Mouse (Mus musculus): ENCODE measurements around the gene 1700013G24Rik. TPM values are rescaled to one million over a fixed set of nuclear protein-coding genes. Genes with fewer than 3 reads are reported as not detected.

Gene 1700013G24Rik
- polyA plus RNA-seq, 1 experiment from 2014 or later = not detected

DNA sequence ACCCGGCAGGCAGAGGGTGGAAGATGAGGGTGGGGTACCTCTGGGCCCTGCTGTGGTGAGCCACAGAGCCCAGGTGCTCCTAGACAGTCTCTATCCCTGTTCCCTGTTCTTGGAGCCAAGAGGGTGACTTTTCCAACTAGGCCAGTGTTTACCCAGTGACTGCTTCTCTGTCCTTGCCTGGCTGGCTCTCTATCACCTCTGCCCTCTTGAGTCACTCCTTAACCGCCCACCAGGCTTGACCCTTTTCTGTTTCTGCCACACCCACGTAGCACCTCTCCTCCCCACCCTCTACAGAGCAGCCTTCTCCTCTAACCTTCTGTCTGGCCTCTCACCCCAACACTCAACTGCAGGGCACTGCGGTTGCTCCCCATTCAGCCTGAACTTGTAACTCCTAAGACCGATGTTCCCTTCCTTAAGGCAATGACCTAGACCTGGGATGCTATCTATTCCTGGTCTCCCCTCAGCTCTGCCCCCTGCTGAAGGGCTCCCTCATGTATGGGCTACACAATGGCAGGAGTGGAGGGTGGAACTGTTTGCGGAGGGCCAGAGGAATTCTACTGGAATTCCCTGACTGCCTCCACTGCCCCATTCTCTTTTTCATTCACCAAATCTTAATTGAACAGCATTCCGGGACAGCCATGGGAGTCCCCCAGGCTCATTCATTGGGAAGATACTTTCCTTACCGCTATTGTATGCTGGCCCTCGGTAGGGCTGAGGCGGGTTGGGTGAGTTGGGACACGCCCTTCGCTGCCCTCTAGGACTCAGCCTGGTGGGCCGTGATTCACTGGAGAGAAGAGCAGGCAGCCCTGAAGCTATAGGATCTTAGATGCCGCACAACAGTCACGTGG, 17.0 kb downstream of the 1700013G24Rik start:
- no peaks in the 10 kb centered on the region for H3K9me3 ChIP-seq (replicated peaks)
- ATAC-seq (replicated peaks; ENCODE audit: insufficient number of reproducible peaks, insufficient read depth, low FRiP score, low read depth) = no peak
- peak overlapping the region; percentile 91 for H3K27ac ChIP-seq
- peak overlapping the region; percentile 90 for H3K9ac ChIP-seq
- no peaks in the 10 kb centered on the region for H3K27me3 ChIP-seq
- H3K4me3 ChIP-seq = peak overlapping the region; percentile 79
- H3K4me1 ChIP-seq (replicated peaks) = peaks cover 81% of the 10 kb centered on the region
- H3K4me2 ChIP-seq = peak overlapping the region; percentile 89
- 28% methylated on average over 15 of the region's 15 CpGs for WGBS
- H3K36me3 ChIP-seq = no peaks in the 10 kb centered on the region

- peak overlapping the region; percentile 91 for H3K27ac ChIP-seq
- H3K4me2 ChIP-seq = peak overlapping the region; percentile 89
- H3K9ac ChIP-seq = peak overlapping the region; percentile 90
- peaks cover 82% of the 10 kb centered on the region for H3K4me1 ChIP-seq (replicated peaks)
- H3K36me3 ChIP-seq = no peaks in the 10 kb centered on the region
- 38% methylated on average over 9 of the region's 9 CpGs for WGBS
- peak overlapping the region; percentile 79 for H3K4me3 ChIP-seq
- no peaks in the 10 kb centered on the region for H3K27me3 ChIP-seq
- ATAC-seq (replicated peaks; ENCODE audit: insufficient number of reproducible peaks, insufficient read depth, low FRiP score, low read depth) = no peak
- H3K9me3 ChIP-seq (replicated peaks) = no peaks in the 10 kb centered on the region
Observed at GRCm38 (mm10) chr4:137470701-137471317, 17.7 kb downstream of the 1700013G24Rik start.

DNA sequence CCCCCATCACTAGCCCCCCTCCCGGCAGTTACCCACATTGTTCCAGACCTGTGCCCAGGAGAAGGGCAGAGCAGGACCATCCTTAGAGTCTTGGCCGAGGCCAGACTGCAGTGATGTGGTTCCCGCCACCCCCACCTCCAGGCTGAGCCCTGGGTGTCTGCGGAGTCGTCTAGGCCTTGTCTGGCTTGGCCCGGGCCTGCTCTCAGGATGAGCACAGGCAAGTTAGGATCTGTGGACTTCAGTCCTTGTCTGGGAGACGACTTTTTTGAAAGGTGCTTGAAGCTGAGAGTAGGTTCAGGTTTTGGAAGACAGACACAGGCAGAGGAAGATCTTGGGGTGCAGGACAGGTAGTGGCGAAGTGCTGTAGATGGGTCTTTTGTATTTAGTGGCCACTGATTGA, 18.2 kb downstream of the 1700013G24Rik start:
- Histone ChIP-seq H3K27me3 (no peaks in the 10 kb centered on the region), H3K27ac (peak overlapping the region; percentile 91)
- 28% methylated on average over 8 of the region's 8 CpGs for WGBS

GRCm38 (mm10) chr4:137473240-137473639, 20.2 kb downstream of the 1700013G24Rik start:
- Histone ChIP-seq H3K9ac (peak overlapping the region; percentile 20; the same call in 1 of the 2 replicates), H3K9me3 (replicated peaks) (no peaks in the 10 kb centered on the region), H3K4me2 (peak overlapping the region; percentile 89)

More for the DNA sequence above, 18.2 kb downstream of the 1700013G24Rik start:
- no peaks in the 10 kb centered on the region for H3K9me3 ChIP-seq (replicated peaks)
- peak overlapping the region; percentile 89 for H3K4me2 ChIP-seq
- peak overlapping the region; percentile 79 for H3K4me3 ChIP-seq
- H3K9ac ChIP-seq = peak overlapping the region; percentile 90
- peaks cover 87% of the 10 kb centered on the region for H3K4me1 ChIP-seq (replicated peaks)
- ATAC-seq (replicated peaks; ENCODE audit: insufficient number of reproducible peaks, insufficient read depth, low FRiP score, low read depth) = no peak
- no peaks in the 10 kb centered on the region for H3K36me3 ChIP-seq

DNA sequence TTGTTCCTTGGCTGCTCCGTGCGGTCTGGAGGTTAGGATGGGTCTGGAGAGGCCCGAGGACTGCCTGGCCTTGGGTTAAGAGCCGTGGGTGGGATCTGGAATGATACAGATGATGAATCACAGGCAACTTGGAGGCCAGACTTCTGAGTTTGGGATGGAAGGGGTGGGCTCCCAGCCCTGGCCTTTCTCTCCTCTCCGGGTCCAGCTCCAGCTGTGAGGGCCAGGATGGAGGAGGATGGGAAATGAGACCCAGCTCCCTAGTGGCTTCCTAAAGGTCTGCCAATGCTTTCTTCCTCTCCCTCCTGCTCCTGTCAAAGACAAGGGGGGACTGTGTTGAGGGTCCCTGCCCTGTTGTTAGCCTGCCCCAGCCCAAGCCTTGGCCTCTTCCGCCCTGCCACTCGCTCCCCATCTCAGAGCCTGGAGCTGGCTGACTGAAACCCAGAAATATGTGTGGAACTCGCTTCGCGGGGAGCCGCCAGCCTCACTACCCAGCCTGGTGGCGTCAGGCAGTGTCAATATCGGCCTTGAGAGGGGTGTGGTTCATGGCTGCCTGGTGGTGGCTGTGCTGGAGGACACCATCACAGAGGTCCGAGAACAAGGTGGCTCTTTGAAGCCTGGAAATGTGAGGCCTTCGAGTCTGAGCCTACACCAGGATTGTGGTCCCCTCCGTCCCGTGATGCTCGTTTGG, 20.8 kb downstream of the 1700013G24Rik start:
- peak overlapping the region; percentile 87 for H3K27ac ChIP-seq
- ATAC-seq (replicated peaks; ENCODE audit: insufficient number of reproducible peaks, insufficient read depth, low FRiP score, low read depth) = no peak
- H3K4me1 ChIP-seq (replicated peaks) = peaks cover 93% of the 10 kb centered on the region
- H3K4me2 ChIP-seq = peak overlapping the region; percentile 89
- peak overlapping the region; percentile 20 for H3K9ac ChIP-seq
- H3K4me3 ChIP-seq = peak overlapping the region; percentile 22
- H3K27me3 ChIP-seq = no peaks in the 10 kb centered on the region
- no peaks in the 10 kb centered on the region for H3K9me3 ChIP-seq (replicated peaks)
- WGBS = 24% methylated on average over 18 of the region's 18 CpGs
- no peaks in the 10 kb centered on the region for H3K36me3 ChIP-seq

More at GRCm38 (mm10) chr4:137473240-137473639, 20.2 kb downstream of the 1700013G24Rik start:
- 66% methylated on average over 8 of the region's 8 CpGs for WGBS
- peak overlapping the region; percentile 87 for H3K27ac ChIP-seq
- H3K4me3 ChIP-seq = peak overlapping the region; percentile 22; the same call in 1 of the 2 replicates
- H3K27me3 ChIP-seq = no peaks in the 10 kb centered on the region
- H3K4me1 ChIP-seq (replicated peaks) = peaks cover 89% of the 10 kb centered on the region
- H3K36me3 ChIP-seq = no peaks in the 10 kb centered on the region
- ATAC-seq (replicated peaks; ENCODE audit: insufficient number of reproducible peaks, insufficient read depth, low FRiP score, low read depth) = no peak

DNA sequence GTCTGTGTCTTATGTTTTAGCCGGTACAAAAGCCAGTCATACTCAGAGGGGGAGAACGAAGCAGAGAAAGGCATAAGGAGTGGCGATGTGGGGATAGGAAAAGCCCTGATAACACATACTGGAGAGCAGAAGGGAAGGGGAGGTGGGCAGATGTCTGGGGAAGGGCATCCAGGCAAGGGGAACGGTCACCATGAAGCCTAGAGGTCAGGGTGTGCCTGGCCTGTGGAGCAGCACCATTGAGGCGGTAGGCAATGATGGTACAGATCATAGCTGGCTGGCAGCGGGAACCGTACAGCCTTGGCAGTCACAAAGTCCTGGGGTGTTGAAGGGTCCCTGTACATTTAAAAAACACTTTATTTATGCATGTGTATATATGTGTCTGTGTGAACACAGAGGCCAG, 21.6 kb downstream of the 1700013G24Rik start:
- Histone ChIP-seq H3K9me3 (replicated peaks) (no peaks in the 10 kb centered on the region), H3K4me2 (peak overlapping the region; percentile 89), H3K27me3 (no peaks in the 10 kb centered on the region), H3K4me3 (no peak overlapping the region; the same call in 1 of the 2 replicates), H3K4me1 (replicated peaks) (peaks cover 98% of the 10 kb centered on the region), H3K36me3 (no peaks in the 10 kb centered on the region), H3K27ac (peak overlapping the region; percentile 87), H3K9ac (0 out of 2 replicates have a peak overlapping the region, but pooled peaks have one; percentile 20)
- ATAC-seq (replicated peaks; ENCODE audit: insufficient number of reproducible peaks, insufficient read depth, low FRiP score, low read depth) = no peak
- WGBS = 68% methylated on average over 7 of the region's 7 CpGs

- Histone ChIP-seq H3K27me3 (no peaks in the 10 kb centered on the region), H3K4me1 (replicated peaks) (peaks cover 98% of the 10 kb centered on the region), H3K4me3 (no peak overlapping the region), H3K27ac (peak overlapping the region; percentile 87), H3K9ac (0 out of 2 replicates have a peak overlapping the region, but pooled peaks have one; percentile 4), H3K4me2 (peak overlapping the region; percentile 89), H3K36me3 (no peaks in the 10 kb centered on the region), H3K9me3 (replicated peaks) (no peaks in the 10 kb centered on the region)
- 56% methylated on average over 13 of the region's 13 CpGs for WGBS
- no peak for ATAC-seq (replicated peaks; ENCODE audit: insufficient number of reproducible peaks, insufficient read depth, low FRiP score, low read depth)
Observed at GRCm38 (mm10) chr4:137475271-137476050, 22.4 kb downstream of the 1700013G24Rik start.

- peak overlapping the region; percentile 87 for H3K27ac ChIP-seq
- peak; percentile 41 for ATAC-seq (replicated peaks; ENCODE audit: insufficient number of reproducible peaks, insufficient read depth, low FRiP score, low read depth)
- peak overlapping the region; percentile 28 for H3K4me3 ChIP-seq
- 20% methylated on average over 10 of the region's 10 CpGs for WGBS
- peak overlapping the region; percentile 39 for H3K9ac ChIP-seq
- no peaks in the 10 kb centered on the region for H3K36me3 ChIP-seq
- H3K9me3 ChIP-seq (replicated peaks) = no peaks in the 10 kb centered on the region
- no peaks in the 10 kb centered on the region for H3K27me3 ChIP-seq
- peak overlapping the region; percentile 89 for H3K4me2 ChIP-seq
- peaks cover 98% of the 10 kb centered on the region for H3K4me1 ChIP-seq (replicated peaks)
Observed at GRCm38 (mm10) chr4:137476065-137476760, 23.1 kb downstream of the 1700013G24Rik start.

- Histone ChIP-seq H3K36me3 (no peaks in the 10 kb centered on the region), H3K27me3 (no peaks in the 10 kb centered on the region), H3K9me3 (replicated peaks) (no peaks in the 10 kb centered on the region), H3K4me2 (peak overlapping the region; percentile 89), H3K27ac (peak overlapping the region; percentile 87), H3K4me1 (replicated peaks) (peaks cover 98% of the 10 kb centered on the region), H3K4me3 (peak overlapping the region; percentile 28), H3K9ac (peak overlapping the region; percentile 39)
- 8% methylated on average over 17 of the region's 17 CpGs for WGBS
- ATAC-seq (replicated peaks; ENCODE audit: insufficient number of reproducible peaks, insufficient read depth, low FRiP score, low read depth) = no peak; the same call in 1 of the 2 replicates
Observed at GRCm38 (mm10) chr4:137476761-137477237, 23.7 kb downstream of the 1700013G24Rik start.

DNA sequence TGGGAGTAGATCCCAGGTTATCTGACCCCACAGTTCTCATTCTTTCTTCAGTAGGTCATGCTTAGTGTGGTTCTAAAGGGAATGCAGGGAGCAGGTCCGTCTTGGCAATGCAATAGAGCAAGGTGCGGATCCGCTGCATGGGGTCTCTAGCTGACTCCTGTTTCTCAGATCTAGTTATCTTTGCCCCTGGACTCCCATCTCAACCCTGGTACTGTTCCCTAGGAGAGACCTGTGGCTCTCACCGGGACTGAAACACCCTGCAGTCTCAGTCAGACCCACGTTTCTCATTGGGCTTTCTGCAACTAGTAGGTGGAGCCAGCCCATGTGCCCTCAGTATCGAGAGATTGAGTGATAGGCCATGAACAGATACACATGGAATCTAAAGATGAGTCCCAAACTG, 24.5 kb downstream of the 1700013G24Rik start:
- WGBS = 49% methylated on average over 6 of the region's 6 CpGs
- Histone ChIP-seq H3K4me1 (replicated peaks) (peaks cover 100% of the 10 kb centered on the region), H3K9ac (0 out of 2 replicates have a peak overlapping the region, but pooled peaks have one; percentile 39), H3K27ac (peak overlapping the region; percentile 87), H3K4me3 (no peak overlapping the region), H3K27me3 (no peaks in the 10 kb centered on the region), H3K9me3 (replicated peaks) (no peaks in the 10 kb centered on the region), H3K36me3 (no peaks in the 10 kb centered on the region), H3K4me2 (peak overlapping the region; percentile 89)
- ATAC-seq (replicated peaks; ENCODE audit: insufficient number of reproducible peaks, insufficient read depth, low FRiP score, low read depth) = no peak
